Mouse (Mus musculus) megakaryocyte, embryonic 14.5 days (primary cell): ENCODE data around the gene Slc41a3. TPM values are rescaled to one million over a fixed set of nuclear protein-coding genes. Genes with fewer than 3 reads are reported as not detected.
"Not testable (repeated sequence)": the region's sequence is repeated elsewhere in the genome, so short reads cannot be mapped to it uniquely, and the experiment has no call there.

Experiments
- H3K27me3 ChIP-seq: replicated peaks from 2 replicates; pipeline ENCODE3; 2012; ENCODE audit warnings: inconsistent platforms
- H3K36me3 ChIP-seq: replicated peaks from 2 replicates; pipeline ENCODE3; 2012; ENCODE audit warnings: low read length, inconsistent platforms, mixed read lengths
- H3K4me1 ChIP-seq: 2 replicates; pipeline ENCODE4 v1.6.1; 2012; ENCODE audit warnings: inconsistent platforms
- H3K4me3 ChIP-seq: replicated peaks from 2 replicates; pipeline ENCODE3; 2012; ENCODE audit warnings: moderate library complexity, mild to moderate bottlenecking, inconsistent platforms
- H3K9me3 ChIP-seq: 2 replicates; pipeline ENCODE4 v1.6.1; 2012; ENCODE audit warnings: inconsistent platforms
- FLI1 ChIP-seq: IDR thresholded peaks from 2 replicates; pipeline ENCODE4 v1.6.1; 2012; ENCODE audit warnings: low read length, inconsistent platforms, mixed read lengths
- GATA1 ChIP-seq: IDR thresholded peaks from 3 replicates; pipeline ENCODE4 v1.6.1; 2012; ENCODE audit warnings: mixed read lengths, low read length, inconsistent platforms, borderline replicate concordance
- polyA plus RNA-seq: library from polyadenylated mRNA; stranded (reverse); fragments of >175 nt; gene quantifications from 2 replicates; pipeline ENCODE4 v1.2.3, GENCODE M21; 2012; ENCODE audit warnings: low replicate concordance; ENCODE audit not compliant: insufficient read depth

Slc41a3 gene
- polyA plus RNA-seq, 1 experiment: 13.2 TPM

DNA sequence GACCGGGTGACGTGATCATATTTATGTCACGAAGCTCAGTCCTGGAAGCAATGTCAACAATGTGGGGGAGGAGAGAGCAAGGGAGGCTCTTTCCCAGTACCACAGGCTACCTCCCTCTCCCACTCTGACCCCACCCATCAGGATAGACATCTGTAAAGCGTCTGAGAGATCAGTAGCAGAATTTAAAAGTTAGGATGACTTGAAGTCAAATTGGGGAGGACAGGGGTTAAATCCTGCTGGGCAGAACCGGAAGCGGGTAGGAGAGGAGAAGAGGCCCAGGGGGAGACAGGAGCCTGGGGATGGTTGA lies 17.0 kb downstream of the Slc41a3 start:
- Histone ChIP-seq H3K27me3 (no peaks in the 10 kb centered on the region), H3K36me3 (peaks cover 42% of the 10 kb centered on the region)

DNA sequence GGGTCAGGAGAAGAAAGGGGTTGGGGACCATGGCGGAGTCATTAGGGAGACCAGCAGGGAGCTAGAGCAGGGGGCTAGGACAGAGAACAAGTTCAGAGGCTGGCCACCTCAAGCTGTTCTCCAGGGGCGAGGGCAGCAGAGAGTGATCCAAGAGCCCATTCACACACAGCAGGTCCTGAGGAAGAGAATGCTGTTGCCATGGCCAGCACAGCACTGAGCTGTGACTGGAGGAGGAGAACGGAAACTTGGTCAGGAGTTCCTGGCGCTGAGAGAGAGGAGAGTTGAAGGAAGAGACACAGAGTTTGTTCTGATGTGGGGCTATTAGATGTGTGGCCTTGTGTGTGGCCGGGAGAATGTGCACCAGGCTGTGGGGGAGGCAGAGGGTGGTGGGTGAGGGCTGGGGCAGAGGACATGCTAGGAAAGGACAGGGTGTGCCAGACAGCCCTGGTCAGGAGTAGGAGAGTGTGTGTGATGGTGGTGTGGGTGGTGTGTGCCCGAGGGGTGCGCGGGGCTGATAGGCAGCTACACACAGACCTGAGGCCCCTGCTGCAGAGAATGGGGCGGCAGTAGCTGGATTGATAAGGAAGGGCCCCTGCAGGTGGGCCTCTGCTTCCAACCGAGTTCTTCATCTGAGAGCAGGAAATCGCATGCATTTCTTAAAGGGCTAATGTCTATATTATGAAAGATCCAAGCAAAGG lies 18.4 kb downstream of the Slc41a3 start:
- Histone ChIP-seq H3K4me3 (peak overlapping the region; percentile 86), H3K4me1 (peaks cover 94% of the 10 kb centered on the region), H3K9me3 (no peaks in the 10 kb centered on the region), H3K27me3 (no peaks in the 10 kb centered on the region), H3K36me3 (peaks cover 54% of the 10 kb centered on the region)
- TF ChIP-seq FLI1 (no peak), GATA1 (no peak)

More for the DNA sequence above, 17.0 kb downstream of the Slc41a3 start:
- Histone ChIP-seq H3K4me1 (peaks cover 94% of the 10 kb centered on the region), H3K9me3 (no peaks in the 10 kb centered on the region), H3K4me3 (peak overlapping the region; percentile 10)
- no peak for TF ChIP-seq GATA1
- TF ChIP-seq FLI1: no peak

DNA sequence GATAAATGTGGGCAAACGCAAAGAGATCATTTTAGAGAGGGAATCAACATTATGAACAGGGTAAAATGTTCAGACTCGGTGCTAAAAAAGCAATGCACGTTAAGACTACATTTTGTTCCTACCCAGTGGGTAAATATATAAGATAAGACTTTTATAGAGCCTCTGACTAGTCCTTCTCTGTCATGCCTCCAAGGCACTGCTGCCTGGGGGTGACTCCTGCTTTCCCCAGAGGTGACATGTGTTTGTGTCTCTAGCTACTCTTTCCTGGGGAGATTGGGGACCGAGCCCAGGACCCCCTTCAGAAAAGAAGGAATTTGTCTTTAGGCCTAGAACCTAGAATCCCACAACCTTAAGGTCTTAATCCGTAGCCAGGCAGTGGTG lies 18.9 kb downstream of the Slc41a3 start:
- no peaks in the 10 kb centered on the region for H3K9me3 ChIP-seq
- H3K27me3 ChIP-seq: no peaks in the 10 kb centered on the region
- peaks cover 92% of the 10 kb centered on the region for H3K4me1 ChIP-seq
- no peak for TF ChIP-seq GATA1
- peaks cover 60% of the 10 kb centered on the region for H3K36me3 ChIP-seq
- no peak overlapping the region for H3K4me3 ChIP-seq

DNA sequence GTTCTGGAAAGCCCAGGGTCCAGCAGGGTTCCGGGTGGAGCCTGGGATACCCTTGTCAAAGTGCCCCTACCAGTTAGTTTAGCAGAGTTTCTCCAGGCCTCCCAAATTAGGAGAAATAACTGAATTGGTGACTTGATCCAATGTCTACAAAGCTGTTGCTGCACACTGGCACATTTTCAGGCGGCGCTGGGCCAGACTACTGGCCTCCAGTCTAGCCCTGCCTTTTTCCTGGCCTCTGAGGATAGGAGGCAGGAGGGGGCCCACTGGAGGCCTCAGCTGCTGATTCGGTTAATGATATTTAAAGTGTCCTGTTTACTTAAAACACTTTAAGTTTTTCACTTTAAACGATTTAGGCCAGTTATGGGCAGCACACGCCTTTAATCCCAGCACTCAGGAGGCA lies 19.7 kb downstream of the Slc41a3 start:
- Histone ChIP-seq H3K9me3 (no peaks in the 10 kb centered on the region), H3K36me3 (peaks cover 62% of the 10 kb centered on the region), H3K4me3 (no peak overlapping the region), H3K27me3 (no peaks in the 10 kb centered on the region), H3K4me1 (peaks cover 92% of the 10 kb centered on the region)
- TF ChIP-seq GATA1 (no peak), FLI1 (no peak)

DNA sequence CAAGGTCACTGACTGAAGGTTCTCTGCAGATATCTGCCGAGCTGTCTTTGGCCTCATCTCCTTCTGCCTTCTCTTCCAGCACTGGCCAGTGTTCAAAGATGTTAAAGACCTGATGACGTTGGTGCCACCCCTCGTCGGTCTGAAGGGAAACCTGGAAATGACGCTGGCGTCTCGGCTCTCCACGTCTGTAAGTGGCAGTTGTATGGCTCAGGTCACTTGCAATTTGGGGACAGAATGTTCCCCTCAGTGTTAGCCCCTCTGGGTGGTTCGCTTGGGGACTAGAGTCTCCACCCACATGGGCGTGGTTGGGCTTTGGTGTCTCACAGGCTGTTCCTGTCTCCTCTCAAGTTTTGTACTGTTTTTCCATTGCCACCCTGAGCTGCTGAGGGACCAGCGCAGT lies 20.2 kb downstream of the Slc41a3 start:
- Histone ChIP-seq H3K9me3 (no peaks in the 10 kb centered on the region), H3K4me3 (no peak overlapping the region), H3K4me1 (peaks cover 92% of the 10 kb centered on the region), H3K36me3 (peaks cover 61% of the 10 kb centered on the region), H3K27me3 (no peaks in the 10 kb centered on the region)
- no peak for TF ChIP-seq FLI1
- no peak for TF ChIP-seq GATA1

DNA sequence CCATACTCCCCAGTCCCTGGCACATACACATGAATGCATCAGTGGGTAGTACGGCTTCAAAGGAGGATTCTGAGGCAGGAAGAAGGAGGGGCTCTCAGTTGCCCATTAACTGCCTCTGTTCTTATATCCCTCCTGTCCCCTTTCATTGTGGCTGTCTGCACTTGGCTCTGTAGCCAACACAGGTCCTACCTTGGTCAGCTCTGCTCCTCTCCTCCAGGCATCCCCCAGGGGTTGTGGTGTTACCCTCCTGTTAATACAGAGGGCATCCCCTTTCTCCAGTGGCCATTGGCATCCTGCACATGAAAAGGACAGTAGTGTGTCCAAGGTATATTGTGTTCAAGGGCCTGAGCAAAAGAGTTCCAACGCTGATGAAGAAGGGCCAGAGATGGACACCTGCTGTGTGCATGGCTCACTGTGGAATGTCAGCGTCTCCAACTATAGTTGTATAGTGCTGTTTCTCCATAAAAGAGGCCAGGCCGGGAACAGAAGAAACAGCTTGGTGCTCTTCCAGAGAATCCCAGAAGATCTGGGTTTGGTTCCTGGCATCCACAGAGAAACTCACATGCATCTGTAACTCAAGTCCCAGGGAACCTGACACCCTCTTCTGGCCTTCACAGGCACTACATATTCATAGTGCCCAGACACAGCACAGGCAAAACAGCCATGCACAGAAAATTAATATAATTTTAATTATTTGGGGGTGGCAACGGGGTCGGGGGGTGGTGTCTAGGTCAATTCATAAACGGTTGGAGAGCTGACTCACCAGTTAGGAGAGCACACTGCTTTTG lies 20.9 kb downstream of the Slc41a3 start:
- Histone ChIP-seq H3K9me3 (no peaks in the 10 kb centered on the region), H3K27me3 (no peaks in the 10 kb centered on the region), H3K36me3 (peaks cover 67% of the 10 kb centered on the region), H3K4me3 (no peak overlapping the region), H3K4me1 (peaks cover 92% of the 10 kb centered on the region)
- TF ChIP-seq GATA1 (no peak), FLI1 (no peak)

DNA sequence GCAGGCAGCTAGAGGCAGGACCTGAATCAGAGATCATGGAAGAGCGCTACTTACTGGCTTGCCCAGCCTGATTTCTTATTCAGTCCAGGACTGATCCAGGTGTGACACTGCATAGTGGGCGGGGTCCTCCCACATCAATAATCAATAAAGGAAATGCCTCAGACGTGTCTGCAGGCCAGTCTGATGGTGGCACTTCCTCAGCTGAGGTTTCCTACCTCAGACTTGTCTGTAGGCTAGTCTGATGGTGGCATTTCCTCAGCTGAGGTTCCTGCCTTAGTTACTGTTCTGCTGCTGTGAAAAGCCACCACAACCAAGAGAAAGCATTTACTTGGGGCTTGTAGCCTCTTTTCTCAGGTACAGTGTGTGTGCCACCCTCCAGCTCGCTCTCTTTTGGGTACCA lies 23.0 kb downstream of the Slc41a3 start:
- H3K27me3 ChIP-seq: no peaks in the 10 kb centered on the region
- no peak overlapping the region for H3K4me3 ChIP-seq
- peaks cover 71% of the 10 kb centered on the region for H3K4me1 ChIP-seq
- peaks cover 78% of the 10 kb centered on the region for H3K36me3 ChIP-seq
- peaks cover 3% of the 10 kb centered on the region; the same call in 1 of the 2 replicates for H3K9me3 ChIP-seq
- no peak for TF ChIP-seq FLI1
- no peak for TF ChIP-seq GATA1

DNA sequence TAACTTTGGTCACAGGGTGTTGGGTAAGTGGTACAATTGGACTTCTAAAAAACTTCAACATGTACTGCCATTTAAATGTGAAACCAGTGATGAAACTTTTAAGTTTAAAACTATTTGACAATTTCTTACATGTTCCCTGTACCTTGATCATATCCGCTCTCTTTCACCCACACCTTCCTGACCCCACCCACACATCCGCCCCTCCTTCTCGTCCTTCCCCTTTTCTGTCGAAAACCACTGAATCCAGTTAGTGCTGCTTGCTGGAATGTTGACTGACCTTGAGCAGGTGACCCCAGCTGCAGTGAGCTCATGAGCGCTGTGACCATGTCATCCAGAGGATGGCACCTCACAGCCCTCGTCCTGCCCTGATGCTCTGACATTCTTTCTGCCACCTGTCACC lies 25.0 kb downstream of the Slc41a3 start:
- H3K27me3 ChIP-seq: no peaks in the 10 kb centered on the region
- TF ChIP-seq FLI1: no peak
- peaks cover 94% of the 10 kb centered on the region for H3K36me3 ChIP-seq
- H3K4me3 ChIP-seq: peak overlapping the region; percentile 66
- H3K9me3 ChIP-seq: peaks cover 3% of the 10 kb centered on the region; the same call in 1 of the 2 replicates
- H3K4me1 ChIP-seq: peaks cover 52% of the 10 kb centered on the region

DNA sequence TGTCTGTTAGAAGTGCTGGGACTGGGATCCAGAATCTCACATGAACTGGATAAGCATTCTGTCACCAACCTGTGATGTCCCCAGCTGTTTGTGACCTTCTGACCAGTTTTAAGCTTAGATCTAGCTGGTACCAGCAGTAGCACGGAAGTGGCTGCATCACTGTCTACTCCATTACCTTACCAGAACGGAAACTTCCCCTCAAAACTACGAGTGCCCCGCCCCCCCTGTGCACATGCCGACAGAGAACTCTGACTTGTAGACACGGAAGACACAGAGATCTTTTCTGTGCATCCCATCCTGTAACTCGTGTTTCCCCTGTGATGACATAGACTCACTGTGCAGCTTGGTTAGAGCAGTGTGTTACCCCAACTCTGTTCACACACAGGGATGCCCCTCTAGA lies 25.9 kb downstream of the Slc41a3 start:
- Histone ChIP-seq H3K4me1 (peaks cover 42% of the 10 kb centered on the region), H3K4me3 (no peak overlapping the region), H3K36me3 (peaks cover 93% of the 10 kb centered on the region), H3K27me3 (no peaks in the 10 kb centered on the region), H3K9me3 (peaks cover 3% of the 10 kb centered on the region; the same call in 1 of the 2 replicates)
- TF ChIP-seq GATA1 (no peak), FLI1 (no peak)

DNA sequence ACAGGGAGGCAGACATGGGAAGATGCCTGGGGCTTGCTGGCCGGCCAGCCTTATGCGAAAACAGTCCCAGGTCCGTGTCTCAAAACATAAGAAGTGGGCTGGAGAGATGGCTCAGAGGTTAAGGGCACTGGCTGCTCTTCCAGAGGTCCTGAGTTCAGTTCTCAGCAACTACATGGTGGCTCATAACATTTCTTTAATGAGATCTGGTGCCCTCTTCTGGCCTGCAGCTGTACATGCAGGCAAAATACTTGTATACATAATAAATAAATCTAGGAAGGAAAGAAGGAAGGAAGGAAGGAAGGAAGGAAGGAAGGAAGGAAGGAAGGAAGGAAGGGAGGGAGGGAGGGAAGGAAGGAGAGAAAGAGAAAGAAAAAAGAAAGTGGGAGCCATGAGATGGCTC lies 28.0 kb downstream of the Slc41a3 start:
- H3K9me3 ChIP-seq, H3K4me3 ChIP-seq, H3K27me3 ChIP-seq: not testable (repeated sequence)
- peaks cover 94% of the 10 kb centered on the region for H3K36me3 ChIP-seq
- H3K4me1 ChIP-seq: peaks cover 36% of the 10 kb centered on the region
